Mouse (Mus musculus): ENCODE results near the gene Vmn1r57.
"Not testable (repeated sequence)": the region's sequence is repeated elsewhere in the genome, so short reads cannot be mapped to it uniquely, and the experiment has no call there.

The Vmn1r57 gene

GRCm38 (mm10) chr7:5218193-5218592 lies at the start of gene Vmn1r57:
Gene Vmn1r57, plus strand, starts transcription at chr7:5218493.
- DNase-seq (ENCODE audit: low spot score), result not testable (repeated sequence)

GRCm38 (mm10) chr7:5196647-5197046 lies 21.6 kb upstream of the Vmn1r57 start, which contains the start of gene Vmn1r56:
Gene Vmn1r56, minus strand, starts transcription at chr7:5196747.
- DNase-seq (ENCODE audit: low spot score), result not testable (repeated sequence)

DNA sequence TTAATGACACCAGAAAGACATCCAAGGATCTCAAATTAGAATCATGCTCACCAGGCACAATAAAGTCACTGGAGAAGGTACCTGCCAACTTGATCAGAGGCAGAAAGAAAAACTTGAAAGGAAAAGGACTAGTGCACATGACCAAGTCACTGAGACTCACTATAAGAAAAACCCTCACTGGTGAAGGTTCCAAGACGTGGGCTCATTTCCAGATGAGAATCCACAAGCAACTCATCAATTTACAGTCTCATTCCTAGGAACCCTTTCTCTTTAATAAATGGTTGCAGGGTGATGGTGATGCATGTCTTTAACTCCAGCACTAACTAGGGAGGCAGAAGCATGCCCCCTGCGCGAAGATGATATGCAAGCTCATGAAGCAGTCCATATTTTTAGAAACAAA lies 44.8 kb downstream of the Vmn1r57 start:
- DNase-seq (ENCODE audit: low spot score), result no peak
